Mouse (Mus musculus): ENCODE results near the gene Prss46.
"Not testable (repeated sequence)": the region's sequence is repeated elsewhere in the genome, so short reads cannot be mapped to it uniquely, and the experiment has no call there.

The Prss46 gene

GRCm38 (mm10) chr9:110844206-110844605, at the start of gene Prss46:
Prss46 (plus strand) TSS chr9:110844506.
- no peak for DNase-seq (ENCODE audit: low read depth)

- DNase-seq (ENCODE audit: low read depth): no peak
Measured at GRCm38 (mm10) chr9:110797013-110797412, 47.3 kb upstream of the Prss46 start.

GRCm38 (mm10) chr9:110797866-110798265, 46.4 kb upstream of the Prss46 start, which contains the start of gene Prss42:
Prss42 (plus strand) TSS chr9:110798166.
- no peak for DNase-seq (ENCODE audit: low read depth)

- DNase-seq (ENCODE audit: low read depth): no peak
Measured at GRCm38 (mm10) chr9:110800834-110801479, 43.3 kb upstream of the Prss46 start.

- no peak for DNase-seq (ENCODE audit: low read depth)
Measured at GRCm38 (mm10) chr9:110803294-110803693, 41.0 kb upstream of the Prss46 start.

- no peak for DNase-seq (ENCODE audit: low read depth)
Measured at GRCm38 (mm10) chr9:110810051-110810450, 34.3 kb upstream of the Prss46 start.

- no peak for DNase-seq (ENCODE audit: low read depth)
Measured at GRCm38 (mm10) chr9:110813789-110814188, 30.5 kb upstream of the Prss46 start, which contains the start of gene Prss44. Prss44 (plus strand) TSS chr9:110813994.

- DNase-seq (ENCODE audit: low read depth): not testable (repeated sequence)
Measured at GRCm38 (mm10) chr9:110820546-110820945, 23.8 kb upstream of the Prss46 start.

GRCm38 (mm10) chr9:110821436-110821835, 22.9 kb upstream of the Prss46 start:
- DNase-seq (ENCODE audit: low read depth): no peak

GRCm38 (mm10) chr9:110825426-110825825, 18.9 kb upstream of the Prss46 start:
- DNase-seq (ENCODE audit: low read depth): no peak

GRCm38 (mm10) chr9:110825832-110826231, 18.5 kb upstream of the Prss46 start:
- no peak for DNase-seq (ENCODE audit: low read depth)

GRCm38 (mm10) chr9:110826390-110826789, 17.9 kb upstream of the Prss46 start, which contains the start of gene Prss43:
Prss43 (plus strand) TSS chr9:110826690.
- no peak for DNase-seq (ENCODE audit: low read depth)

GRCm38 (mm10) chr9:110833021-110833420, 11.3 kb upstream of the Prss46 start:
- no peak for DNase-seq (ENCODE audit: low read depth)

GRCm38 (mm10) chr9:110834411-110834810, 9.9 kb upstream of the Prss46 start, which contains the start of gene Prss45:
Prss45 (plus strand) TSS chr9:110834588.
- DNase-seq (ENCODE audit: low read depth): no peak

GRCm38 (mm10) chr9:110834961-110835360, 9.3 kb upstream of the Prss46 start:
- DNase-seq (ENCODE audit: low read depth): no peak

GRCm38 (mm10) chr9:110836112-110836511, 8.2 kb upstream of the Prss46 start:
- DNase-seq (ENCODE audit: low read depth): no peak

- DNase-seq (ENCODE audit: low read depth): no peak
Measured at GRCm38 (mm10) chr9:110840905-110841304, 3.4 kb upstream of the Prss46 start.

- peak; percentile 66 for DNase-seq (ENCODE audit: low read depth)
Measured at GRCm38 (mm10) chr9:110841438-110841837, 2.9 kb upstream of the Prss46 start.

- DNase-seq (ENCODE audit: low read depth): peak; percentile 61
Measured at GRCm38 (mm10) chr9:110849162-110849561, 4.9 kb downstream of the Prss46 start.

- no peak for DNase-seq (ENCODE audit: low read depth)
Measured at GRCm38 (mm10) chr9:110855903-110856302, 11.6 kb downstream of the Prss46 start.

- DNase-seq (ENCODE audit: low read depth): no peak
Measured at GRCm38 (mm10) chr9:110856920-110857319, 12.6 kb downstream of the Prss46 start.

GRCm38 (mm10) chr9:110857781-110858472, 13.6 kb downstream of the Prss46 start, which contains the start of gene Prss50:
Prss50 (plus strand) TSS chr9:110857967.
- no peak for DNase-seq (ENCODE audit: low read depth)

GRCm38 (mm10) chr9:110858523-110858922, 14.2 kb downstream of the Prss46 start:
- no peak for DNase-seq (ENCODE audit: low read depth)
